Mouse (Mus musculus): Measurements from ENCODE around the gene Dnajc11. TPM values are rescaled to one million over a fixed set of nuclear protein-coding genes. Genes with fewer than 3 reads are reported as not detected.

The Dnajc11 gene
- polyA plus RNA-seq, 1 experiment from 2014 or later: 57.8 TPM

DNA sequence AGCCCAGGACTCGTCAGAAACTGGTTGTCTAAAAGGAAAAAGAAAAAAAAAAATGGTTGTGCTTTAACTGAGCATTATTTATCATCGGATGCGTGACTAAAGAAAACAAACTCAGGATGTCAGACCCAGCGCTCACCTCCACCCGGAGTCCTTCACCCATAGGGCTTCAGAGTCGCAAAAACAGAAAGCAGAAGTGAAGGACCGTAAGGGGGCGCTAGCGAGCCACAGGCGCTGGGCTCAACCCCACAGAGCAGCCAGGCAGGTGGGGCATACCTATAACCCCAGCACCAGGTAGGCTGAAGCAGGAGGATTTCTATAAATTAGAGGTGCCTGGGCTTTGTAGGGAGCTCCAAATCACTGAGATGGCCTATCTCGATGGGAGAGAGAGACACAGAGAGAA, 32.1 kb upstream of the Dnajc11 start:
- WGBS (ENCODE audit: insufficient replicate concordance): 48% methylated on average over 11 of the region's 11 CpGs
- ATAC-seq (replicated peaks; ENCODE audit: insufficient number of reproducible peaks, low FRiP score, low TSS enrichment): no peak
- no peaks in the 10 kb centered on the region for H3K9me3 ChIP-seq (replicated peaks; ENCODE audit: control insufficient read depth, low read length)

DNA sequence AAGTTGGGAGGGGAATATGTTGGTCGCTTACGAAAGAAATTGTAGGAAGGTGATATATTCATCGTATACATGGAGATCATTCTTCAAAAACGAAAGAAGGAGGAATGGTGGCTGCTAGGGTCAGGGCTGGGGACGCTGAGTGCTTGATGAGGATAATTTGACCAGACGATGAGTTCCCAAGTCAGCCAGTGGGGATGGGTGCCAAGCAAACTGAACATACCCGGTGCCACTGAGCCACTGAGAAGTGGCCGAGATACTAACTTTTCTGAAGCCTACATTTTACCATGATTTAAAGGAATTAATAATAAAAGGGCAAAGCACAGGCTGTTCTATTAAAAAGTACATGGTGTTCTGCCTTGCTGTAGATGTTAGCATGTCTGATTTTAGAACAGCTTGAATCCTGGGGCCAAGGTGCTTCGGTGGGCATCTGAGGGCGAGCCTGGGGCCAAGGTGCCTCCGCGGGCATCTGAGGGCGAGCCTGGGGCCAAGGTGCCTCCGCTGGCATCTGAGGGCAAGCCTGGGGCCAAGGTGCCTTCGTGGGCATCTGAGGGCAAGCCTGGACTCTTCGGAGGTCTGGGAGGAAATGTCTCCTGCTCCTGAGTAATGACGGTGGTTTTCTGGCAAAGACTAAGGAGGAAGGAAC, 31.3 kb upstream of the Dnajc11 start:
- Histone ChIP-seq H3K27me3 (ENCODE audit: control insufficient read depth, insufficient read depth, low read length) (peaks cover 3% of the 10 kb centered on the region; the same call in 1 of the 2 replicates), H3K4me3 (ENCODE audit: low read depth, low read length) (no peak overlapping the region), H3K27ac (ENCODE audit: low read depth, low read length) (no peak overlapping the region), H3K36me3 (ENCODE audit: control insufficient read depth, insufficient read depth, low read length) (no peaks in the 10 kb centered on the region), H3K4me1 (ENCODE audit: control insufficient read depth, insufficient read depth, low read length) (peaks cover 7% of the 10 kb centered on the region; the same call in 1 of the 2 replicates), H3K9me3 (replicated peaks; ENCODE audit: control insufficient read depth, low read length) (no peaks in the 10 kb centered on the region), H3K9ac (ENCODE audit: low read depth, low read length) (no peak overlapping the region), H3K4me2 (no peak overlapping the region)
- no peak for ATAC-seq (replicated peaks; ENCODE audit: insufficient number of reproducible peaks, low FRiP score, low TSS enrichment)
- 74% methylated on average over 17 of the region's 17 CpGs for WGBS (ENCODE audit: insufficient replicate concordance)

More for the DNA sequence above, 32.1 kb upstream of the Dnajc11 start:
- Histone ChIP-seq H3K4me2 (no peak overlapping the region), H3K27ac (ENCODE audit: low read depth, low read length) (no peak overlapping the region), H3K27me3 (ENCODE audit: control insufficient read depth, insufficient read depth, low read length) (peaks cover 3% of the 10 kb centered on the region; the same call in 1 of the 2 replicates), H3K4me3 (ENCODE audit: low read depth, low read length) (no peak overlapping the region), H3K36me3 (ENCODE audit: control insufficient read depth, insufficient read depth, low read length) (no peaks in the 10 kb centered on the region), H3K9ac (ENCODE audit: low read depth, low read length) (no peak overlapping the region), H3K4me1 (ENCODE audit: control insufficient read depth, insufficient read depth, low read length) (peaks cover 7% of the 10 kb centered on the region; the same call in 1 of the 2 replicates)

DNA sequence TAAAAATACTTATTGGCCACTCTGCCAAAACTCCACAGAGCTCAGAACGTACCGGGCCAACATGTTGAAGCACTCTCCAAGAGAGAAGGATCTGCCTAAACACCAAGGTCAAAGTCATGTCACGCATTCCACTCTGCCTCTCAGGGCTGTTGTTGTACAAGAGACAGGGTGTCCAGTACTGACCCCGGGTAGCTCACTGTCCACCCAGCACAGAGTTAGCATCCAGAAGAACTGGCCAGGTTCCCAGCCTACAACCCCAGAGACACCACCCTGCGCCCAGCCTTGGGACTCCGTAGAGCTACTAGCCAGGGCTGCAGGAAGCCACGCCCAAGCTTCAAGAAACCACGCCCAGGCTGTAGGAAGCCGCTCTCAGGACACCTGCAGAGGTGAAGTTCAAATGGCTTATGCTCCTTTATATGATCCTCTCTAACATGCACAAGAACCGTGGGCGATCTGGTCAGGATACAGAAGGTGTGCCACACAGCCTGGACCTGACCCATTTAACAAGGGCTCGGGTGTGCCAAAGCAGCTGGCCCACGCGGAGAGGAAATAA, 30.7 kb upstream of the Dnajc11 start:
- Histone ChIP-seq H3K4me2 (no peak overlapping the region), H3K36me3 (ENCODE audit: control insufficient read depth, insufficient read depth, low read length) (no peaks in the 10 kb centered on the region), H3K9ac (ENCODE audit: low read depth, low read length) (no peak overlapping the region), H3K27ac (ENCODE audit: low read depth, low read length) (no peak overlapping the region), H3K9me3 (replicated peaks; ENCODE audit: control insufficient read depth, low read length) (no peaks in the 10 kb centered on the region), H3K4me3 (ENCODE audit: low read depth, low read length) (no peak overlapping the region), H3K27me3 (ENCODE audit: control insufficient read depth, insufficient read depth, low read length) (peaks cover 3% of the 10 kb centered on the region; the same call in 1 of the 2 replicates), H3K4me1 (ENCODE audit: control insufficient read depth, insufficient read depth, low read length) (peaks cover 7% of the 10 kb centered on the region; the same call in 1 of the 2 replicates)
- no peak for ATAC-seq (replicated peaks; ENCODE audit: insufficient number of reproducible peaks, low FRiP score, low TSS enrichment)
- 33% methylated on average over 14 of the region's 14 CpGs for WGBS (ENCODE audit: insufficient replicate concordance)

DNA sequence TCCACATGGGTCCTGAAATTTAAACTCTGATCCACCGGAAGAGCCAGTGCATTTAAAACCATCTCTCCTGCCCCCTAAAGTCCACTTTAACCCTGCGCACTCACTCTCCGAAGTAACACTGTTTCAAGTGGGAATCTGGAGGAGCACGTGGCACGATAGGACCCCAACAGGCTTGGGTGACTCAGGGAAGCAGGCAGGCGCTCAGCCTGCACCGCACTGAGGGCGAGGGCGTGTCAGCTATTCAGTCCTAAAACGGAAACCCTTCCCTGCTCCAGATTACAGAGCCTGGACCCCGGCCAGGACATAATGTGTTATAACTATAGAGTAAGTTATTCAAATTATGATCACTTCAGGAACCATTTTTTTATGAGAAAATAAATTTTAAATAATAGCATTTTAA, 29.4 kb upstream of the Dnajc11 start:
- WGBS (ENCODE audit: insufficient replicate concordance): 35% methylated on average over 11 of the region's 11 CpGs
- no peak overlapping the region for H3K9ac ChIP-seq (ENCODE audit: low read depth, low read length)

DNA sequence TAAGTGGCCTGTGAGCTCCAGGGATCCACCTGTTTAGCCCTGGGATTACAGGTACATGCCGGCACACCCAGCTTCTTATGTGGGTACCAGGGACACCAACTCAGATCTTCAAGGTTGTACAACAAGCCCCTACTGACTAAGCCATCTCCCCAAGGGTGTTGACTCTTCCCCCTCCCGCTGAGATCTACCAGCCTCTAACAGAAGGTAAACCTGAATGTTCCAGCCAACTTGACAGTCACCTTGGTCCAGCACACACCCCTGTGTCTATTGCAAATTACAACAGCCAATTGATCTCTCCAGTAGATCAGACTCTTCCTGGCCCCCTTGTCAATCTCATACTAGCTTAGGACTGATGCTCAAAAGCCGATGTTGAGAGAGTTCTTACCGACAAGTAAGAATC, 27.9 kb upstream of the Dnajc11 start:
- Histone ChIP-seq H3K4me1 (ENCODE audit: control insufficient read depth, insufficient read depth, low read length) (peaks cover 7% of the 10 kb centered on the region; the same call in 1 of the 2 replicates), H3K9ac (ENCODE audit: low read depth, low read length) (no peak overlapping the region), H3K27ac (ENCODE audit: low read depth, low read length) (no peak overlapping the region), H3K36me3 (ENCODE audit: control insufficient read depth, insufficient read depth, low read length) (no peaks in the 10 kb centered on the region), H3K27me3 (ENCODE audit: control insufficient read depth, insufficient read depth, low read length) (peaks cover 3% of the 10 kb centered on the region; the same call in 1 of the 2 replicates), H3K4me3 (ENCODE audit: low read depth, low read length) (no peak overlapping the region), H3K4me2 (no peak overlapping the region), H3K9me3 (replicated peaks; ENCODE audit: control insufficient read depth, low read length) (no peaks in the 10 kb centered on the region)
- ATAC-seq (replicated peaks; ENCODE audit: insufficient number of reproducible peaks, low FRiP score, low TSS enrichment): no peak
- 71% methylated on average over 4 of the region's 4 CpGs for WGBS (ENCODE audit: insufficient replicate concordance)

More for the DNA sequence above, 29.4 kb upstream of the Dnajc11 start:
- H3K4me3 ChIP-seq (ENCODE audit: low read depth, low read length): no peak overlapping the region
- peaks cover 7% of the 10 kb centered on the region; the same call in 1 of the 2 replicates for H3K4me1 ChIP-seq (ENCODE audit: control insufficient read depth, insufficient read depth, low read length)
- H3K27ac ChIP-seq (ENCODE audit: low read depth, low read length): no peak overlapping the region
- peaks cover 3% of the 10 kb centered on the region; the same call in 1 of the 2 replicates for H3K27me3 ChIP-seq (ENCODE audit: control insufficient read depth, insufficient read depth, low read length)
- no peak for ATAC-seq (replicated peaks; ENCODE audit: insufficient number of reproducible peaks, low FRiP score, low TSS enrichment)
- no peaks in the 10 kb centered on the region for H3K36me3 ChIP-seq (ENCODE audit: control insufficient read depth, insufficient read depth, low read length)
- H3K9me3 ChIP-seq (replicated peaks; ENCODE audit: control insufficient read depth, low read length): no peaks in the 10 kb centered on the region
- no peak overlapping the region for H3K4me2 ChIP-seq

DNA sequence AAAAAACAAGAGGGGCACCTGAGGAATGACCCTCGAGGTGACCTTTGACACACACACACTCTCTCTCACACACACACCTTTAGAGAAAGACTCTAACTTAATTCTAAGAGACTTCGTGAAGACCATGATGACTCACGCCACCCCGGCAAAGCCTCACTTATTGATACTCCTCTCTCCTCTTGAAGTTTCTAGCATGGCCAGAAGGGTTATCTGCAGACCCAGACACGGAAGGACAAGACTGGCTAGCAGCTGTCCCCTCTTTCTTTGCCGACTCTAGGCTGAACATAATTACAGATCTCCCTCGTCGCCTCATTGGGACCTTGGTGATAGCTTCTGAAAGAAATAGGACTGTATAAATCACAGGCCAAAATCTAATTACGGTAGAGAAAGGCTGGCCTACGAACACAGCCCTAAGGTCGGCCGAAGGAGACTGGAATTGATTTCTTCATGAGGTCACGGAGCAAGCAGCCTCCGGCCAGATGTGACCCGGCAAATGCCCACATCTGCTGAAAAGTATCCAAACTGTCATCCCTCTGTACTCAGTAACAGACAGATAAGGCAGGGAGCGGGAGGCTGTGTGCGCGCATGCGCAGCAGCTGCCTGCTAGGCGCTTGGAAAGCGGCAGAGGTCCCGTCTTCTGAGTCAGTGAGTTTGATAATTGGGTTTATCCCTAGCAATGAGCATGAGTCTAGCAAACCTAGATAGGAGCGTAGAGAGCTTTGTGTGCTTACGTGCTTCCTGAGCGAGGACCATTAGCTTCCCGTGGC, 25.7 kb upstream of the Dnajc11 start:
- no peak for ATAC-seq (replicated peaks; ENCODE audit: insufficient number of reproducible peaks, low FRiP score, low TSS enrichment)
- no peak overlapping the region for H3K4me3 ChIP-seq (ENCODE audit: low read depth, low read length)
- no peak overlapping the region for H3K27ac ChIP-seq (ENCODE audit: low read depth, low read length)
- no peak overlapping the region for H3K9ac ChIP-seq (ENCODE audit: low read depth, low read length)
- peak overlapping the region; percentile 46 for H3K4me2 ChIP-seq
- H3K4me1 ChIP-seq (ENCODE audit: control insufficient read depth, insufficient read depth, low read length): peaks cover 6% of the 10 kb centered on the region; the same call in 1 of the 2 replicates
- WGBS (ENCODE audit: insufficient replicate concordance): 60% methylated on average over 26 of the region's 26 CpGs
- no peaks in the 10 kb centered on the region for H3K36me3 ChIP-seq (ENCODE audit: control insufficient read depth, insufficient read depth, low read length)
- no peaks in the 10 kb centered on the region for H3K27me3 ChIP-seq (ENCODE audit: control insufficient read depth, insufficient read depth, low read length)
- no peaks in the 10 kb centered on the region for H3K9me3 ChIP-seq (replicated peaks; ENCODE audit: control insufficient read depth, low read length)

DNA sequence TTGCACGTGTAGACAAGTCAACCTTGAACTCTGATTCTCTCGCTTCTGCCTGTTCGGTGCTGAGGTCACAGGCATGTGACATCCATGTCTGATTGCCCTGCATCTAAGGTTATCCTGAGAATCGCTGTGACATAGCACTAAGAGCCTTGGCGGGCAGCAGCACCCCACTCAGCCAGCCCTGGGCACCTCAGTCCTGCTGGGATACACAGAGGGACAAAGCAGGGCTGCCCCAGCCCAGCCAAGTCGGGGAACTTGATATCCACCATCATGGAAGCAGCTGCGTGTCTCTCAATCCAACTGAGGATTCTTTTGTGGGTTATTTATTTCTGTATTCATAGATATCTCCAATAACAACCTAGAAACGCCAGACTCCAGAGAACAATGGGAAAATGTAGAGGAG, 24.7 kb upstream of the Dnajc11 start:
- Histone ChIP-seq H3K36me3 (ENCODE audit: control insufficient read depth, insufficient read depth, low read length) (no peaks in the 10 kb centered on the region), H3K27me3 (ENCODE audit: control insufficient read depth, insufficient read depth, low read length) (no peaks in the 10 kb centered on the region), H3K4me1 (ENCODE audit: control insufficient read depth, insufficient read depth, low read length) (peaks cover 3% of the 10 kb centered on the region; the same call in 1 of the 2 replicates), H3K9ac (ENCODE audit: low read depth, low read length) (no peak overlapping the region), H3K27ac (ENCODE audit: low read depth, low read length) (no peak overlapping the region), H3K4me2 (no peak overlapping the region), H3K4me3 (ENCODE audit: low read depth, low read length) (no peak overlapping the region), H3K9me3 (replicated peaks; ENCODE audit: control insufficient read depth, low read length) (no peaks in the 10 kb centered on the region)
- ATAC-seq (replicated peaks; ENCODE audit: insufficient number of reproducible peaks, low FRiP score, low TSS enrichment): no peak
- 73% methylated on average over 8 of the region's 8 CpGs for WGBS (ENCODE audit: insufficient replicate concordance)

DNA sequence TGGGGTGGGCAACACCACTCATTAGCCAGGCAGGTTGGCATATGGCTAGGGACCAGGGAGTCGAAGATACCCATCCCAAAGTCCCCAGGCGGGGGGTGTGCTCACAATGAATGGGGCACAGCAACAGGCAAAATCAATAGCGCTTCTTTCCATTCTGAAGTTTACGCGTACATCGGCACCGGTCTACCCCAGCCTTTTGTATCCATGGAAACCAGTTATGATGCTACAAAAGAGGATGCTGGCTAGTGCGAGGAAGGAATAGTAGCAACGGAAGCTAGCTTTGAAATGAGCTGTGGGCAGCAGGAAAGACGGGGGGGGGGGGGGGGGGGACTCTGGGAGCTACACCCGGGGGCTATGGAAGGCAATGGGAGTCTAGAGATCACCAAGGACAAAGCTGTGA, 17.2 kb upstream of the Dnajc11 start:
- Histone ChIP-seq H3K9me3 (replicated peaks; ENCODE audit: control insufficient read depth, low read length) (no peaks in the 10 kb centered on the region), H3K27ac (ENCODE audit: low read depth, low read length) (no peak overlapping the region), H3K4me3 (ENCODE audit: low read depth, low read length) (no peak overlapping the region), H3K4me2 (no peak overlapping the region), H3K27me3 (ENCODE audit: control insufficient read depth, insufficient read depth, low read length) (no peaks in the 10 kb centered on the region), H3K9ac (ENCODE audit: low read depth, low read length) (no peak overlapping the region), H3K4me1 (ENCODE audit: control insufficient read depth, insufficient read depth, low read length) (no peaks in the 10 kb centered on the region; the same call in 1 of the 2 replicates), H3K36me3 (ENCODE audit: control insufficient read depth, insufficient read depth, low read length) (no peaks in the 10 kb centered on the region)
- 84% methylated on average over 11 of the region's 11 CpGs for WGBS (ENCODE audit: insufficient replicate concordance)
- ATAC-seq (replicated peaks; ENCODE audit: insufficient number of reproducible peaks, low FRiP score, low TSS enrichment): no peak

Measured in heart, embryonic 11.5 days (tissue).